Comparison of ENCODE assay signal across 13 mouse cellular contexts in the genomic region with DNA sequence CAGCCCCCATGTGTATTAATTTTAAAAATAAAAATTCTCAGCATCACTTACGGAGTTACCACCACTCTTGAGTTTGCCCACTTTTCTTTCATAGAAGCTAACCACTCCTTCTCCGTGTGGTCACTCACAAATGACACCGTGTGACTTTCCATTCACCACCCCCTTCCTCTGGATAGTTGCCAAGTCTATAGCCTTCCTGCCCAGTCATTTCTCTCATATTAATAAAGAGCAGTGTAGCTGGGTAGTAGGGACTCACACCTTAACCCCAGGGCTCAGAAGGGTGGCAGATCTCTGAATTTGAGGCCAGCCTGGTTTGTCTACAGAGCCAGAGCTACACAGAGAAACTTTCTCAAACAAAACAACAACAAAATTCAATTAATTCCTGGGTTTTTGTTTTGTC. TPM values are rescaled to one million over a fixed set of nuclear protein-coding genes. Genes with fewer than 3 reads are reported as not detected.
A peak's percentile ranks its signal among the peaks of the same experiment; 100 is the strongest.
DNase-seq lines count a peak whose midpoint lies in the region; ATAC-seq and TF ChIP-seq lines count a peak whose summit lies in the region.
"Had no signal": no experiment of that assay in that cellular context is flagged by ENCODE, and none has a peak within 500 bp of the region (broad histone marks: within the 10 kb centered on the region; RNA-seq: fewer than 3 reads in every experiment).

No protein-coding gene starts in this region.

- ATAC-seq in CD4-positive, CD25-positive, alpha-beta regulatory T cell, adult 4 months: no peak
- ATAC-seq in kidney, embryonic 16.5 days (ENCODE audit: low FRiP score, low TSS enrichment): no peak
- no peak for ATAC-seq in heart, embryonic 13.5 days (ENCODE audit: extremely low read depth, insufficient number of reproducible peaks, low FRiP score, low TSS enrichment)
- ATAC-seq: forebrain, embryonic 15.5 days; Patski had no signal

- DNase-seq in CD4-positive, CD25-positive, alpha-beta regulatory T cell, adult 2 months (ENCODE audit: low read depth, low spot score): peak; percentile 41
- peak; percentile 64 for DNase-seq in kidney, adult 2 months
- DNase-seq in lung, postnatal 14 days: peak; percentile 29
- no peak for DNase-seq in right cerebral cortex, postnatal 36 days (ENCODE audit: low spot score in 2 of 2)
- no peak for DNase-seq in thymus, adult 18-20 months
- DNase-seq: thymus, postnatal 36 days had no signal

- 22% methylated on average over 3 of the region's 3 CpGs for WGBS in kidney, adult 2 months
- WGBS in kidney, embryonic 16.5 days: 65% methylated on average over 3 of the region's 3 CpGs
- 45% methylated on average over 3 of the region's 3 CpGs for WGBS in heart, embryonic 13.5 days

- TF ChIP-seq POLR2A in kidney, adult 2 months (IDR thresholded peaks at IDR 0.05; ENCODE audit: low read depth, low read length): no peak

- H3K9me3 ChIP-seq in kidney, embryonic 16.5 days (ENCODE audit: low read length): no peaks in the 10 kb centered on the region
- H3K9me3 ChIP-seq in heart, embryonic 13.5 days: no peaks in the 10 kb centered on the region
- H3K9me3 ChIP-seq: forebrain, embryonic 15.5 days; limb, embryonic 13.5 days; midbrain, embryonic 10.5 days had no signal

- no peak overlapping the region for H3K4me3 ChIP-seq in kidney, adult 2 months (ENCODE audit: insufficient read depth, low read depth, low read length)
- H3K4me3 ChIP-seq in kidney, embryonic 16.5 days (ENCODE audit: low read length): no peak overlapping the region
- H3K4me3 ChIP-seq in heart, embryonic 13.5 days: no peak overlapping the region
- H3K4me3 ChIP-seq: forebrain, embryonic 15.5 days; limb, embryonic 13.5 days; midbrain, embryonic 10.5 days had no signal

- H3K4me2 ChIP-seq in kidney, embryonic 16.5 days (replicated peaks; ENCODE audit: low read depth, low read length): no peak overlapping the region
- peak overlapping the region; percentile 69 for H3K4me2 ChIP-seq in heart, embryonic 13.5 days
- H3K4me2 ChIP-seq: forebrain, embryonic 15.5 days; limb, embryonic 13.5 days had no signal

- H3K27ac ChIP-seq in kidney, adult 2 months (ENCODE audit: insufficient read depth, low read depth, low read length): no peak overlapping the region
- no peak overlapping the region for H3K27ac ChIP-seq in kidney, embryonic 16.5 days (ENCODE audit: low read length)
- H3K27ac ChIP-seq in heart, embryonic 13.5 days (replicated peaks): peak overlapping the region; percentile 45
- H3K27ac ChIP-seq: forebrain, embryonic 15.5 days; limb, embryonic 13.5 days; midbrain, embryonic 10.5 days had no signal

- peaks cover 7% of the 10 kb centered on the region for H3K36me3 ChIP-seq in kidney, adult 2 months (ENCODE audit: control insufficient read depth, insufficient read depth, low read length)
- peaks cover 10% of the 10 kb centered on the region; the same call in 1 of the 2 replicates for H3K36me3 ChIP-seq in kidney, embryonic 16.5 days (ENCODE audit: insufficient read depth, low read length)
- H3K36me3 ChIP-seq in heart, embryonic 13.5 days: peaks cover 38% of the 10 kb centered on the region

- H3K27me3 ChIP-seq in kidney, adult 2 months (replicated peaks; ENCODE audit: control insufficient read depth, insufficient read depth, low read length): no peaks in the 10 kb centered on the region
- no peaks in the 10 kb centered on the region for H3K27me3 ChIP-seq in kidney, embryonic 16.5 days (ENCODE audit: insufficient read depth, low read length)
- H3K27me3 ChIP-seq in heart, embryonic 13.5 days (replicated peaks): no peaks in the 10 kb centered on the region
- H3K27me3 ChIP-seq: forebrain, embryonic 15.5 days; limb, embryonic 13.5 days; Patski had no signal

- H3K4me1 ChIP-seq in kidney, adult 2 months (ENCODE audit: control insufficient read depth, insufficient read depth, low read length): peaks cover 16% of the 10 kb centered on the region
- H3K4me1 ChIP-seq in kidney, embryonic 16.5 days (ENCODE audit: insufficient read depth, low read length): peaks cover 36% of the 10 kb centered on the region
- H3K4me1 ChIP-seq in heart, embryonic 13.5 days: peaks cover 55% of the 10 kb centered on the region

- no peak for TF ChIP-seq CTCF in kidney, adult 2 months (conservative IDR thresholded peaks at IDR 0.05; ENCODE audit: insufficient read depth, insufficient read length, low read depth, low read length)

- no peak overlapping the region for H3K9ac ChIP-seq in kidney, embryonic 16.5 days (replicated peaks; ENCODE audit: low read length)
- peak overlapping the region; percentile 37 for H3K9ac ChIP-seq in heart, embryonic 13.5 days
- H3K9ac ChIP-seq: forebrain, embryonic 15.5 days; limb, embryonic 13.5 days had no signal

RNA-seq across cellular contexts. Expression of a gene that starts 5.1 kb away (rescaled TPM):
- polyA plus RNA-seq in CD4-positive, CD25-positive, alpha-beta regulatory T cell, adult 4 months (2017; shearing (Covaris generic)): 100 to 1,000 TPM; 222 to 330 TPM
- polyA plus RNA-seq in kidney, adult 2 months (2012; rRNA removed): 40.4 and 51.0 TPM in 2 replicates
- polyA plus RNA-seq in kidney, embryonic 16.5 days (2015; fragmentation: Nextera tagmentation; extraction: Ambion mirVana): 210 and 218 TPM in 2 replicates
- polyA plus RNA-seq in heart, embryonic 13.5 days (2015; fragmentation: Nextera tagmentation; extraction: Ambion mirVana): 127 and 134 TPM in 2 replicates

RNA-seq across cellular contexts. Expression of a gene that starts 34.2 kb away (rescaled TPM):
- 1 to 10 TPM in 1 of 2 experiments, under 1 TPM in 1; 0.56 to 1.2 TPM for polyA plus RNA-seq in CD4-positive, CD25-positive, alpha-beta regulatory T cell, adult 4 months (2017; shearing (Covaris generic))
- polyA plus RNA-seq in kidney, adult 2 months (2012; rRNA removed): 5.0 and 5.5 TPM in 2 replicates
- polyA plus RNA-seq in kidney, embryonic 16.5 days (2015; fragmentation: Nextera tagmentation; extraction: Ambion mirVana): 9.1 and 10.5 TPM in 2 replicates
- 2.8 and 3.0 TPM in 2 replicates for polyA plus RNA-seq in heart, embryonic 13.5 days (2015; fragmentation: Nextera tagmentation; extraction: Ambion mirVana)

RNA-seq across cellular contexts. Expression of a gene that starts 49.9 kb away (rescaled TPM):
- polyA plus RNA-seq in CD4-positive, CD25-positive, alpha-beta regulatory T cell, adult 4 months (2017; shearing (Covaris generic)): 10 to 100 TPM; 10.5 to 12.7 TPM
- 68.8 and 101 TPM in 2 replicates for polyA plus RNA-seq in kidney, adult 2 months (2012; rRNA removed)
- 99.9 and 103 TPM in 2 replicates for polyA plus RNA-seq in kidney, embryonic 16.5 days (2015; fragmentation: Nextera tagmentation; extraction: Ambion mirVana)
- 30.9 and 34.2 TPM in 2 replicates for polyA plus RNA-seq in heart, embryonic 13.5 days (2015; fragmentation: Nextera tagmentation; extraction: Ambion mirVana)

RNA-seq across cellular contexts. Expression of a gene that starts 58.7 kb away (rescaled TPM):
- 1 to 10 TPM; 2.0 to 6.3 TPM for polyA plus RNA-seq in CD4-positive, CD25-positive, alpha-beta regulatory T cell, adult 4 months (2017; shearing (Covaris generic))
- polyA plus RNA-seq in kidney, adult 2 months (2012; rRNA removed): 28.3 and 30.3 TPM in 2 replicates
- polyA plus RNA-seq in kidney, embryonic 16.5 days (2015; fragmentation: Nextera tagmentation; extraction: Ambion mirVana): 31.5 and 32.2 TPM in 2 replicates
- polyA plus RNA-seq in heart, embryonic 13.5 days (2015; fragmentation: Nextera tagmentation; extraction: Ambion mirVana): 36.7 and 37.1 TPM in 2 replicates

Comparison
In these comparisons a context has a peak if more than half of its experiments do, and no peak if none do; other contexts are left out.
1. DNase-seq: peak in CD4-positive, CD25-positive, alpha-beta regulatory T cell, adult 2 months (single experiment), kidney, adult 2 months (single experiment) and lung, postnatal 14 days (single experiment); none in right cerebral cortex, postnatal 36 days (0 of 2) and thymus, adult 18-20 months (0 of 2).